Mouse (Mus musculus): Measurements from ENCODE around the gene Gm867.

Gm867 gene

DNA sequence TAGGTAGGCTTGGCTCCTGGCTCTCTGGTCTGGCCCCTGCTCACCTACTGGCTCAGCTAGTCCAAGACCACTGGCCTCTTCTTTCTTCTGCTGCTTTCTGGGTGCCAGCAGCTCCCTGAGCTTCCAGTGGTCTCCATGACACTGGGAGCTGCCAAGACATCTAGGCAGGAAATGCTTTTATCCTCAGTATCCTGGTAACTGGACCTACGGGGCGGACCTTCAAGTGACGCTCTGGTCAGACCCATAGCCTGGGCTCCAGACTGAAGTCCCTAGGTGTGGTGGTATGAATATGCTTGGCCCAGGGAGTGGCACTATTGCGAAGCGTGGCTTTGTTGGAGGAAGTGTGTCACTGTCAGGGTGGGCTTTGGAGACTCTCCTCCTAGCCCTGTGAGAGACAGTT, at the start of gene Gm867:
Gm867 (minus strand) TSS at position 153 of the 400 bp plus-strand sequence.
- no peak for DNase-seq

DNA sequence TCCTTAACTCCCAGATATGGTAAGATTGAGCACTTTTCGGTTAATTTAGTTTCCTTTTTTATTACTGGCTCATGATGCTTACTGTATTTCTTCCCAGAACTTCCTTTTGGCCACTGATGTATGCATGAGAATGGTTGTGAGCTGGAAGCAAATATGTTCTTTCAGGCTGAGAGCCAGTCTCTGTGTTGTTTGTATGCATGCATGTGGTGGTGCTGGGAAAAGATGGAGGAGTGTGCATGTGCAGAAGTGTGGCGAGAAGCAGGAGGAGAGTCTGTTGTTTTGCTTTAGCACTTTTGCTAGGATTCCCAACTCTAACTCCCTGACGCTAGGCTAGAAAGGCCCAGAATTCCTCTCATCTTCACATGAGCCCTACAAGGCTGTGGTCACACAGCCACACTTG, 39.0 kb upstream of the Gm867 start:
- DNase-seq, result no peak

DNA sequence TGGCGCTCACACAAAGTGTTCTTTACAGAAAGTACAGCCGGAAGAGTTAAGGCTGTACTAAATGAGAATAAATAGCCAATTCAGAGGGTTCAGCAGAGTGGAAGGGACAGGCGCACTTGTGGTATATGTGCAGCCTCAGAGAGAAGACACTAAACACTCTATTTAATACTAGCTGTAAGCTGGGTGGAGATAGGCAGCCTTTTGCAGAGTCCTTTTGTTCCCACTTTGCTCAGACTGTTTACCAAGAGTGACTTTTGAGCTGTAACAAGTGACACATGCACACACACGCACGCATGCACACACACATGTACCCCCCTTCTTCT, 38.3 kb upstream of the Gm867 start:
- DNase-seq, result no peak

DNA sequence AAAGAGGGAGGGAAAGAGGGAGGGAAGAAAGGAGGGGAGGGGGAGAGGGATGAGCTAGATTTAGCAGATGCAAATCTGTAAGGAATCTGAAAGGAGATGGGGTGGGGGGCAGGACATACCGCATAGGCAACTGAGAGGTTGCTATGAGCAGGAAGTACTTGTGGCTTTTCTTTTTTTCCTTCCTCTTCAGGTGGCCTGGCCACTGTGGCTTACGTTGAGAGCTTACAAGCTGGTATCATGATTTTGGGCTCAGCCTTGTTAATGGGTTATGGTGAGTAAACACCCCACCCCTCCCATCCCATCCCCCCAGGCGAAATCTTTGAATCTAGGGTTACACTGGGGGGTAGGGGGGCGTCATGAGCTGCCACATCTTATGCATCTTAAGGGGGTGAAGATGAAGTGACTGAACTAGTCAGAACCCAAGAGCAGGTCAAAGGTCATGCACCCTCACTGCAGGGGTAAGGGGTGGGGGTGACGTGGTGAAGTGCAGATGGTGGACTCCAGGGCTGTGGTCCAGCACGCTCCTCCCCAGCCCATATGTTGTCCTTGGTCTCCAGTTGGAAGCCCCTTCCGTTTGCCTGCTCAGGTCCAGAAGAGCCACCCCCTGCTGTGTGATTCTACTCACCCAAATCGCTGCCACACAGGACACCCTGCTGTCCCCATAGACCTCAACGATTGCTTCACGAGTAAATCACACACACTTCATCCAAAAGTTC, 37.8 kb upstream of the Gm867 start:
- DNase-seq, result no peak

DNA sequence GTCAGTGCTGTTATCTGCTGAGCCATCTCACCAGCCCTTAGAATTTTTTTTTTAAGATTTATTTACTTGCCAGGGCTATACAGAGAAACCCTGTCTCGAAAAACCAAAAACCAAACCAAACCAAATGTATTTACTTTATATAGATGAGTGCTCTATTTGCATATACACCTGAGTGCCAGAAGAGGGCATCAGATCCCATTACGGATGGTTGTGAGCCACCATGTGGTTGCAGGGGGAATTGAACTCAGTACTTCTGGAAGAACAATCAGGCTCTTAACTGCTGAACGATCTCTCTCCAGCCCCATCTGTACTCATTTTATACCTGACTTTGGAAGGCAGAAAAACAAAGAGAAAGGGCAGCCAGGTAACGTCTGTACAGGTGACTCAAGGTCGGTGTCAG, 34.7 kb upstream of the Gm867 start:
- peak; percentile 40 for DNase-seq

DNA sequence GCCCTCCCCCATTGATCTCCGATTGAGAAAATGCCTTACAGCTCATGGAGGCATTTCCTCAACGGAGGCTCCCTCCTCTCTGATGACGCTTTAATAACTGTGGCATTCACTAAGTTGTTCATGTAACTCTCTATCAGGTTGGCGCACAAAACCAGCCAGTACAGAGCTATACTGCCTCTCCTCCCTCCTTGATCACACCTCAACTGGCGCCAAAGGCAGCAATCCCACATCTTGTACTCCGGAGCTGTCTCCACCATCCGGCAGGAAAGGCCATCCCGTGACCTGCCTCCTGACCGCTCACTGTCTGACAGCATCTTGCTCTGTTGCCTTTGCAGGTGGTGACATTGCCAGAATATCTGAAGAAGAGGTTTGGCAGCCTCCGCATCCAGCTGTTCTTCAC, 33.4 kb upstream of the Gm867 start:
- no peak for DNase-seq

DNA sequence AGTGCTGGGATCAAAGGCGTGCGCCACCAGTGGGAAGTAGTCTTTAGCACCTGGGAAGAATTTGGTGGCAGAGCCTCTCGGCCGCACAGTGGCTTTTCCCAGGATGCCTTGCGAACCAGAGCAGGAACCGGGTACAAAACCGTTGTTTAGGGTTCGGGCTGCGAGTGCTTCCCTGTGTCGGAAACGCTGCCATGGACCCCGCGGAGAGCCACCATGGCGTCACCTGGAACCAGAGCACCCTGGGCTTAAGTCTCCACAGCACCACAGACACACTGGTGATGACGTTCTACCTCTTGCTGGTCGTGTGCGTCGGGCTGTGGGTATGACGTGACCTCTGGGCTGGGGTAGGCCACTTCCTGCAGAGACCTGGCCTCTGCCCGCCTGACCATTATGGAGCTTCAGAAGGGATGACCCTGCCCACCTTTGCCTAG, 13.9 kb upstream of the Gm867 start, which contains the start of gene Gm5134:
Gm5134 (plus strand) TSS at position 134 of the 431 bp plus-strand sequence.
- DNase-seq, result peak; percentile 44

DNA sequence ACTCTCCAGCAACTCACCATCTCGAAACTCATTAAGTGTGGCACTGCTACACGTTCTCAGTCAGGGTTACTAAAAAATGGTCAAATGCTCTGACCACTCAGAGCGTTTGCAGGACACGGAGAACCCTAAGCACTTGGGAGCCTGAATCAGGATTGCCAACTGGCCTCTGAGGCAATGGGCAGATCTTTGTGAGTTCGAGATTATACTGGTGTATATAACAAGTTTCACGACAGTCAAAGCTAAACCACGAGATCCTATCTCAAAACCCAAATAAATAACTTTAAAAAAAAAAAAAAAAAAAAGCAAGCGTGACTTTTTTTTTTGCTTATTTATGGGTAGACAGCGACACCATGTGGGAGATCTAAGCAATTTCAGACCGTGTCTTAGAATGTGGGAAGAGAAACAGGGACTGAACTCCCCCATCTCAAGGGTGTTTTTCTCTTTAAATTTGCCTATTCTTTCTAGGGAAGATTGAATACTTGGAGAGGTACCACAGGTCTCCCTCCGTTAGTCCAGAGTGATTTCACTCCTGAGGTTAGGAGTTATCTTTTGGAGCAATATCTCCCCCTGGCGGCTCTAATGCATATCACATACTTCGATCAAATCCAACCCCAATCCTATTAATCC, 11.1 kb upstream of the Gm867 start:
- DNase-seq, result peak; percentile 33

DNA sequence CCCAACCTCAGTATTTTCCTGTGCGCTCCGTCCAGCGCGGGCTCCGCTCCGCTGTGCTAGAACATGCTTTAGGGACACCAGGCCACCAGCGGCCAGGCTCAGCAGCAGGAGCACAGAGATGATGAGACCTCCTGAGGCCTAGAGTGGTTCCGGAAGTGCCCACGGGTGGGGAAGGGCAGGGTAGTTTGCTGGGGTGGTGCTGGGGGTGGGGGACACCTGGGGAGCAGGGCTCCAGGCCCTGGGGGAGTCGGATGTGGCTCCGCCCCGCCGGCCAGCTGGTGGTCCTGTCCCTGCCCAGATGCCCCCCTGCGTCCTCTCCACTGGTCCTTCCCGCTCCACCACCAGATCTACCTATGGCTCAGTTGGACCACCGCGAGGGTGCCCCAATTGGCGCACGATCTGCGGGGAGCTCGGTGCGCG, 10.3 kb upstream of the Gm867 start:
- DNase-seq, result peak; percentile 43

DNA sequence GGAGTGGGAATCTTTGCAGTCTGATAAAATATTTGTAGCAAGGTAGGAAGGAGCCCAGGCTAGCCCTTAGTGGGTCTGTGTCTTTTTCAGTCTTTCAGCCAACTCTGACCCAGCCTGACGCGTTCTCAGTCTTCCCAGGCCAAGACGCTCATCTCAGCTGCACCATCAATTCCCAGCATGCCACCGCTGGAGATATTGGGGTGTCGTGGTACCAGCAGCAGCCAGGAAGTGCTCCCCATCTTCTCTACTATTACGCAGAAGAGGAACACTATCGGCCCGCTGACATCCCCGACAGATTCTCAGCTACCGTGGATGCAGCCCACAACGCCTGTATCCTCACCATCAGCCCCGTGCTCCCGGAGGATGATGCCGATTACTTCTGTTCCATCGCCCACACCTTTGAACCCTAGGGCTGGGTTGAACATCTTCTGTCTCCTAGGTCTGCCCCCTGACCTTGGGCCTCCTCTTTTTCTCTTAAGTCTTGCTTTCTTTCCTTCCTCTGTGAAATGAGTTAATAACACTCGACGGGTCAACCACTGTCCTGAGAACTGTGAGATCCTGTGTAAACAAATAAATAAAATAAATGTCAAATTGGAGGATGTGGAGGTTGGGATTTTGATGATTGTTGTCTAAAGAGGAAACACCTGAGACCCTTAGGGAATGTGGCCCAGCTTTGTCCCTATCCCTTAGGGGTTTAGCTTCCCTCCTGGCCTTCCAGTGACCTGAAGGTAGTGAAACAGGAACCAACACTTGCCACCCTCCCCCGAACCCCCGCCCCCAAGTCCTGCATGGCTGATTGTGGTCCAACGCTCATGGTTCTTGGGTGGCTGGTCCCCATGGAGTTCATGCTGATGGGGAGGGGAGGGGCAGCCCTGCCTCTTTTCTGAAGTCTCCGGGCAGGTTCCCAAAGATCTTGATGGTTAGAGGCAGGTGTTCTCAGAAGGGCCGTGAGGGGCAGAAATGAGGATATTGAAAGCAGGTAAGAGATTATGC, 8.9 kb upstream of the Gm867 start:
- no peak for DNase-seq

DNA sequence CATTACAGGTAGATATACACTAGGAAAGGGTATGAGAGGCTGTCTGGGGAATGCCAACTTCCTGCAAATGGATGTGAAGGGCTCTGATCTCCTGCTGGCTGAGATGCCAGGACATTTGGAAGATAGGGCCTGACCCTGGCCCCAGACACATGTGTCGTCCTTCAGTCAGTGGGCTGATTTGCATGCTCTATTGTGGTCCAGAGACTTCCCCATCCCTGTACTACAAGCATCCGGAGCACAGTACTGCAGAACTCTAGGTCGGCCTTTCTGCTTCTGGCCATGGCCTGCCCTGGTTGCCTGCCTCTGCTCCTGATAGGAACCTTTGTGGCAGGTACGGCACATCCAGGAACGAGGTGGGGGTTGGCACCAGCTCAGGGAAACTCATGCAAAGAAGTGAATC, 7.6 kb upstream of the Gm867 start:
- DNase-seq, result no peak

DNA sequence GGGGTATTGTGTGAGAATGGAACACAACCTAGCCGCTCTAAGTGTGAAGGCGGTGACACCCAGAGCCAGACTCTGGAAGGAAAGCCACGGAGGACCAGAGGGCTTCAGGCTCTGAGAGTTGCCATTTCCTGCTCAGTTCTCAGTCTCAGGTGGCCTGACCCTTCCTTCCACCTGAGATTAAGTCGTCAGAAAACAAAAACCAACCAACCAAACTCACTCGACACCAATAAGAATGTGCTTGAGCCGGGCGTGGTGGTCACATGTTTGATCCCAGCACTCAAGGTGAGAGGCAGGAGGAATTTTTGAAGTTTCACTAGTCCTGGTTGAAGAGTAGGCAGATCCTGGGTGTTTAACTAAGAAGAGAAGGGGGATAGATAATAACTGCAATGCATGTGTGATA, 5.4 kb upstream of the Gm867 start:
- DNase-seq, result no peak

DNA sequence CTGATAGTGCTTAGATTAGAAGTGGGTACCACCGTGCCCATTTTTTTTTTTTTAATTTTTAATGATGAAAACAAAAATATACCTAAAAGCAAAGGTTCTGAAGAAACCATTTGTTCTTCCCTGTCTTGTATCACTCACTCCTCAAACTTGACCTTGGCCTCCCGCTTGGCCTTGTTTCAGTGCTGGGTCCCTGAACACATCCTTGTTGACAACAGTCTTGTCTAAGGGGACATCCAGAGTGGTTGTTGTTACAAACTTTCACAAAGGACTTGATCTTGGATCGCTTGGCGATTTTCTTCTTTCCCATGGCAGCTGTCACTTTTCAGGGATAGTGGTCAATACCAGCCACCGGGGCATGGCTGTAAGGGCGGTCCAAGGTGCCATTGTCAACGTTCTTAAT, 4.7 kb upstream of the Gm867 start:
- DNase-seq, result no peak

DNA sequence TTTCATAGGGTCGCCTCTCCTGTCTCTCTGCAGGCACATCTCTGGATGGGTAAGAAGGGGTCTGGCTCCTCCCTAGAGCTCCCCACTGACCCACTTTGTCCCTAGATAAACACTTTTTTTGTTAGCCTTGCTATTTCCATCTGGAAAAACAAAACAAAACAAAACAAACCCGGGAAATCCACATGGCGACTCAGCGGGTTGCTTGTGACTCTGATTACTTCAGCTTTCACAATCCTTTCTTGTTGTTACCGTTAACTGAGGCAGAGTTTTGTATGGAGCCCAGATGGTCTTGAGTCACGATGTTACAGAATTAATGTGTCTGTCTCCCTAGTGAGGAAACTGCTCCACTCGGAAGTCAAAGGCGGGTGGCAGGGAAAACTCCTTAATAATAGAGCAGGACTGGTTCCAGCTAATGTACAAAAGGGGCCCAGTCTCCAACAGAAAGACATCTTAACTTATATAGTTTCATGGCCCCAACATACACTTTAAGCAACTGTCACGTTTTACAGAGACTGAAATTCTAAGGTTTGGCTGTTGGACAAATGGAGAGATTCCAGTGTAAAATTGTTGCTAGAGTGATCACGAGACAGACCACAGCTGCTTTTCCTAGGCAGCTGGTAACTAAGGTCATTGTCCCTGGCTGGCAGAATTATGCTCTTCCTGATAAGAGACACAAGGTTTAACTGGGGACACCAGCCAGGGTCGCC, 3.7 kb upstream of the Gm867 start:
- no peak for DNase-seq

DNA sequence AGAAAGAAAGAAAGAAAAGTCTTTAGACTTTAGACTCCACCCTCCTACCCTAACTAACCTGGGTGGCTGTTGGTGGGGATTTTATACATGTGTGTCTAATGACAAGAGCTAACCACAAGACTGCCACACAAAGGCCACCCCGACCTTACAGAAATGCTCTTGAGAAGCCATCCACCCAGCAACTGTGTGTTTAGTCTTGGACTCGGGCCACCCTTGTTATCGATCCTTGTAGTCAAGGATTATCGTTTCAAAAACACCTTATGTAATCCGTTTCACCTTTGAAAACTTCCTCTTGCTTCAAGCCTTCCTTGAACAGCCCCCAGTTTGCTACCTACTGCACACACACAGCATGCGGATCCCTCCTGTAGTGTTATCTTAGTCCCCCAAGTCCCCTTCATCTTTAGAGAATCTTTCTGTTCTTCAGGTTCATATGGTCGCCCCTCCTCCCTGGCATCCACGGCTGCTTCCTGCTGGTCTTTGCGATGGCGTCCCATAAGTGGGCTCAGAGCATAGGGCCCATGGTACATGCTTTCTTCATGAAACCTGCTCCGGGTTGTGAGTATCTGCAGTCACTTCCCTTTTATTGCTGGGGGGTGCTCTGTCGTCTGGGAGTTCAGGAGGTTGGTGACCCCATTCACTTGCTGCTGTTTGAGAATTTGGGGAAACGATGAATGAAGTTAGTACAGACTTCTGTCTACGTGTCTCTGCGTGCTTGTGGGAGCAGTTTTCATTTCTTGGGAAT, 2.4 kb upstream of the Gm867 start, which contains the start of gene Vpreb3:
Vpreb3 (plus strand) TSS at position 322 of the 742 bp plus-strand sequence.
- DNase-seq, result no peak

DNA sequence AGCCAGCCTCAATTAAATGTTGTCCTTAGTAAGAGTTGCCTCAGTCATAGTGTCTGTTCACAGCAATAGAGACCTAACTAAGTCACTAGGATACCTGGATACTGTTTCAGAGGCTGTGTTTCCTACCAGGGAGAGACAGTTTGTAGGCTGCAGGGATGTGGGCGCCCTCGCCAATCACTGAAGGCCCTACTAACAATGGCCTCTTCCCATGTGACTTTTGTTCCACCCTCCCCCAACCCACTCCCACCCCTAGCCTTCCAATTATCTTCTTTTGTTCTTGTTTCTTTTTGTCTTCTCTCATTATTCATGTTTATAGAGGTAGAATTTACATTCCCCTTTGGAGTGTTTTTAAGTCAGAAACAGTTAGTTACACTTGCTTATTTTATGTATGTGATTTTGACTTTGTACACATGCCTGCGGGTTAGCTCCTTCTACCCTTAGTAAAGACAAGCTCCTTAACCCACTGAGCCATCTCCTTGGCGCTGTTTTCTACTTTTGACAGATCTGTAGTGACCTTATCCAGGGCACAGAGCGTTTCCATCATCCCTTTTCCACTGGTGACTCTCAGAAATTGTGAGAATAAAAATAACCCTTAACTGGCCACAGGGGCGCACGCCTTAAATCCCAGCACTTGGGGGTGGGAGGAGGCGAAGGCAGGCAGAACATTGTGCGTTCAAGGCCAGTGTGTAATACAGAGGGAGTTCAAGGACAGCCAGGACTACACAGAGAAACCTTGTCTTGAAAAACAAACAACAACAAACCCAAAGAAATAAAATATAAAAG, 761 bp upstream of the Gm867 start:
- DNase-seq, result no peak

DNA sequence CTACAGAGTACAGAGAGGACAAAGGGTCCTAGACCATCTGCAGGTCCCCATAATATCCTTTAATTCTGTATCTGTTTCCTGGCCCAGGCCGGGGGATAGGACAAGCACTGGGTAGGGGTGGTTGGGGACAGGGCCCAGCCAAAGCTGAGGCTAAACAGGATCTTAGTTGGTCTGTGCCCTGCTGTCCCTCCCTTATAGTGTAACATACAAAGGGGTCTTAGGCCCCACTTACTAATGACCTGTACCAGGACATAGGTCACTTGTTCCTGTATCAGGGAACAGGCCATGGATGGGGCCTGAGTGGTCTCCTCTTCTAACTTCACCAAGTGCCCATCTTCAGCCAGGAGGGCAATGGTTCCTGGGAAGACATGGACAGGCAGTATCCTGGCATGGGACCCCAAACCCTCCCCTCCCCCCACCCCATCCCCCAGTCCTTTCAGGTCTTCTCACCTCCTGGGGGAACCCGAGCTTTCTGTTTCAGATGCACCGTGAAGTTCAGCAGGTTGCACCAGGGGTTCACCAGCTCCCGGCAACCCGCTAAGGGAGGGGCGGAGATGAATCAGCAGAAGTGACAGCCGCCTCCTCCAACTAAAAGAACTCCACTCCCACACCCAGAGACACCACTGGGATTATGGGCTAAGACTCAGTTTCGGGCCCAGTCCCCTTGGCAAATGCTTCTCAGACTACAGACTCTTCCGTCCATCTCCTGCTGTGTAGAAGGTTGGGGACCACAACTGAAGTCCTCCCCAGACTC, 814 bp downstream of the Gm867 start:
- DNase-seq, result no peak

DNA sequence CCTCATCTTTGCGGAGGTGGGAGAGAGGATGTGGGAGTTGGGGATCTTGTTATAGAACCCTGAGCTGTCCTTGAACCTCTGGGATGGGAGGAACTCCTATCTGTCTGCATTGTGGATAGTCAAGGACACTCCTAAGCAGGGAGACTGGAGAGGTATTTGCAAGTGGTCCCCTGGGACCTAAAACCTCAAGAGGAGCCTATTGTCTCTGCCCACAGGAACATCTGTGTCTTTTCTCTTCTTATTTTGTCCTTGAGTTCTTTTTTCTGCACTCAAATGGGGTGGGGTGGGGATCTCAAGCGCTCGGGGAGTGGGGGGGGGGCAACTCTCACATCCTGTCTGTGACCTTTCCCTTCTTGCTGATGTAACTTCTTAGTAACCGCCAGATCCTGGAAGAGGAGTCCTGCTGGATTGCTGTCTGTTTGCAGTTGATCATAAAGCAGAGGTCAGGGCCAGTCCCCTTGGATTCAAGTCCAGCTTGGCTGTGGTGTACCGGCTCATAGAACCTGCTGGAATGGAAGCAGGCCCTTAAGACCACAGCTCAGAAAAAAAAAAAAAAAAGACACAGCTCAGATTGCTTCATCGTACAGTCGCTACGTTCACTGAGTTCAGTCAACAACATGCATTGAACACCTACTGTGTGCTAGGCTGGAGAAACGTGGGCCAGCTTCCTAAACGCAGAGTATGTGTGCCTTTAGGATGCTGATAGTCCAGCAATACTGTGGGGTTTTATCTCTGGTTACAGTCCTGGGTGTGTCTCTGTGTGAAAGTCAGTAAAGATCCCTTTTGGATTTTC, 2.4 kb downstream of the Gm867 start:
- DNase-seq, result no peak

DNA sequence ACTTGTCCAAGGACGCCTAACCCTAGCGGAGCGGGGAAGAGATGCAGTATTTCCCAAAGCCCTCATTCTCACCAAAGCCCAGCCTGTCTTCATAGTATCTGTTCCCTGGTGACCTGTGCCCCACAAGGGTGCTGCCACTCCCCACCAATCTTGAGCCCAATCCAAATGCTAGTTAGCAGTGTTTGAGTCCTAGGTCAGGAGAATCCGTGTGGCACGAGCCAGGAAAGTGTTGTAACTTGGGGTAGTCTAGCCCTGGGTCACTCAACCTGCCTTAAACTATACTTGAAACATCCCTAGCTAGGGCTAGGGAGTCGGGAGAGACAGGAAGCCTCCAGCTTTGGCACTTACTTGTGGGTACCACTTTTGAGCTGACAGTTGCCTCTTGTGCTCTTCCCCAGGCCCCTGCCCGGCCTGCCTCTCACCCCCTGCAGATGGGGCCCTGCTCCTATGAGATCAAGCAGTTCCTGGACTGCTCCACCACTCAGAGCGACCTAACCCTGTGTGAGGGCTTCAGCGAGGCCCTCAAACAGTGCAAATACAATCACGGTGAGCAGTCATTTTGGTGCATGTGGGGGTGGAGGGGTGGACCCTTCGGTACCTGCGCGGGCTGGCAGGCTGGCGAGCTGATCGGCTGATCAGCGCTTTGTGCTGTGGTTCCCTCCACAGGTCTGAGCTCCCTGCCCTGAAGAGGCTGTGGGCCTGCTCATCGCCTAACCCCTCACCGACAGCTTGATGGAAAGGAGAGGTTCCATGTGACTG, 3.4 kb downstream of the Gm867 start:
- DNase-seq, result no peak

All from thymus, postnatal 25 days (tissue).